Mouse (Mus musculus) CD4-positive, CD25-positive, alpha-beta regulatory T cell (primary cell): ENCODE measurements around the gene Olfr836. TPM values are rescaled to one million over a fixed set of nuclear protein-coding genes. Genes with fewer than 3 reads are reported as not detected.

Experiments
- polyA plus RNA-seq: library from polyadenylated mRNA; unstranded; fragments of 100-300 nt; shearing (Covaris generic); gene quantifications from one replicate; pipeline ENCODE4 v1.2.1, GENCODE M21; 2017

The Olfr836 gene
- polyA plus RNA-seq, result not detected

DNA sequence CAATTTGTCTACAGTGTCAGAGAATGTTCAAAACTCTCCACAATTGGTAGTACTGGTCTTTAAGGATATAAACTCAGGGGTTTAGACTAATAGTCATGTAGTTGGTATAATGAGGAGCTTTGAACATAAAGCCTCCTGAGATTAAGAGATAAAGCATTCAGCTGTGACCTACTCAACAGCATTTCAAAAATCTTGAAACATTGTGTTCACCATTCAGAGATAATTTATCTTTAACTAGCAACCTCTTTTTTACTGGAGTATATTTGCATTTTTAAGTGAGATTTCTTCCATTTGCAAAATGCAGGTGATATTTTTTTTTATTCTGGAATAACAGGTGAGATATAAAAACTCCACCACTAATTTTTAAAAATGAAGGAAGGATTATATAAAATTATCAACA, at the start of gene Olfr836:
Gene Olfr836 (plus strand): TSS at position 301 of the 400 bp plus-strand sequence.

DNA sequence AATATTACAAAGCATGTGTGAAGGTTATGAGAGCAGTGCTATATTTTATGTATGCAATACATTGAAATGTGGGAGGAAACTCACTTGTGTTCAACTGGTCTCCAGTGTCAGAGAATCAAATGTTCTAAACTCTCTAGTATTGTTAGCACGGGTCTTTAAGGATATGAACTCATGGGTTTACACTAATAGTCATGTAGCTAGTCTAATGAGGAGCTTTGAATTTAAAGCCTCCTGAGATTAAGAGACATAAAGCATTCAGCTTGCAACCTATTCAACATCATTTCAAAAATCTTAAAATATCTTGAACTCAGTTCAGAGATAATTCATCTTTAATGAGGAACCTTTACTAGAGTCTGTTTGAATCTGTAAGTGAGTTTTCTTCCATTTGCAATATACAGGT, 15.8 kb downstream of the Olfr836 start, which contains the start of gene Olfr837:
Gene Olfr837 (plus strand): TSS at position 301 of the 400 bp plus-strand sequence.

Other genes starting within 250 kb of the Olfr836 start
- not detected for gene Olfr830, start 245.7 kb upstream of the Olfr836 start, polyA plus RNA-seq
- gene Olfr832, start 183.3 kb upstream of the Olfr836 start, polyA plus RNA-seq, result not detected
- gene Olfr834, start 132.4 kb upstream of the Olfr836 start, polyA plus RNA-seq, result not detected
- not detected for gene Olfr835, start 87.6 kb upstream of the Olfr836 start, polyA plus RNA-seq
- gene Olfr837, start 15.9 kb downstream of the Olfr836 start, polyA plus RNA-seq, result not detected
- gene Olfr839-ps1, start 56.9 kb downstream of the Olfr836 start, polyA plus RNA-seq, result 0.05 TPM
- 0.04 TPM for gene Olfr843, start 131.6 kb downstream of the Olfr836 start, polyA plus RNA-seq
- gene Olfr844, start 196.0 kb downstream of the Olfr836 start, polyA plus RNA-seq, result not detected
- gene Olfr845, start 216.1 kb downstream of the Olfr836 start, polyA plus RNA-seq, result not detected
- not detected for gene Olfr846, start 243.6 kb downstream of the Olfr836 start, polyA plus RNA-seq